Mouse (Mus musculus) liver, adult 2 months (tissue): ENCODE measurements at regions not wholly inside any gene's neighbourhood (a gene's known extent, or its start where the extent isn't known, plus 50 kb on each side); places are given as distances from the start of the nearest gene placed in this dataset.

ENCODE experiments used
- DNase-seq: peaks from one replicate; pipeline ENCODE4 v3.0.0-alpha.2; 2011; ENCODE audit warnings: low read depth, low spot score; ENCODE audit errors: extremely low read depth
- H3K27ac ChIP-seq: fragments of 200-500 bp; replicated peaks from 2 replicates; pipeline ENCODE4 v1.5.1; 2012; ENCODE audit warnings: low read depth, mild to moderate bottlenecking, control low read depth, inconsistent platforms, low read length; ENCODE audit not compliant: insufficient read depth
- H3K27me3 ChIP-seq: fragments of 200-500 bp; 2 replicates; pipeline ENCODE4 v1.6.1; 2012; ENCODE audit warnings: mild to moderate bottlenecking, moderate library complexity, low read length, inconsistent platforms; ENCODE audit not compliant: control insufficient read depth, insufficient read depth
- H3K36me3 ChIP-seq: fragments of 200-500 bp; 2 replicates; pipeline ENCODE4 v1.6.1; 2012; ENCODE audit warnings: low read length, inconsistent platforms; ENCODE audit not compliant: control insufficient read depth, insufficient read depth
- H3K4me1 ChIP-seq: fragments of 200-500 bp; 2 replicates; pipeline ENCODE4 v1.6.1; 2011; ENCODE audit warnings: low read length; ENCODE audit not compliant: control insufficient read depth, insufficient read depth
- H3K4me3 ChIP-seq: fragments of 200-500 bp; 2 replicates; pipeline ENCODE4 v1.5.1; 2011; ENCODE audit warnings: low read depth, mild to moderate bottlenecking, control low read depth, low read length, moderate library complexity; ENCODE audit not compliant: insufficient read depth
- H3K79me2 ChIP-seq: fragments of 200-500 bp; 2 replicates; pipeline ENCODE4 v1.6.1; 2012; ENCODE audit warnings: inconsistent platforms, mild to moderate bottlenecking, low read length, moderate library complexity; ENCODE audit not compliant: control insufficient read depth, insufficient read depth
- H3K9ac ChIP-seq: fragments of 200-500 bp; 2 replicates; pipeline ENCODE4 v1.6.1; 2012; ENCODE audit warnings: low read depth, mild to moderate bottlenecking, control low read depth, inconsistent platforms, low read length
- CTCF ChIP-seq: fragments of 200-500 bp; IDR thresholded peaks from 2 replicates; pipeline ENCODE4 v1.5.1; 2011; ENCODE audit warnings: low read depth, low read length, control low read depth
- POLR2A ChIP-seq: fragments of 200-500 bp; IDR thresholded peaks from 2 replicates; pipeline ENCODE4 v1.6.1; 2011; ENCODE audit warnings: low read length, control low read depth; ENCODE audit not compliant: insufficient read depth; ENCODE audit errors: extremely low read depth
- WGBS: fragments of 180-500 bp; shearing (Covaris S2); methylation state at CpG from one replicate; pipeline ENCODE4 v1.1.7; 2018; 5-methylcytosine and 5-hydroxymethylcytosine counted together

- no peak overlapping the region for H3K4me3 ChIP-seq
- H3K27ac ChIP-seq, result no peak overlapping the region
- TF ChIP-seq CTCF (no peak), POLR2A (no peak)
- H3K36me3 ChIP-seq, result no peaks in the 10 kb centered on the region
- no peak for DNase-seq
- 47% methylated on average over 2 of the region's 2 CpGs for WGBS
- H3K79me2 ChIP-seq, result no peaks in the 10 kb centered on the region
- no peaks in the 10 kb centered on the region for H3K27me3 ChIP-seq
- no peak overlapping the region for H3K9ac ChIP-seq
- no peaks in the 10 kb centered on the region for H3K4me1 ChIP-seq
Measured at GRCm38 (mm10) chr1:41960982-41961381, 734.6 kb upstream of the Pou3f3 start.

- WGBS, result 83% methylated on average over 5 of the region's 5 CpGs
- no peaks in the 10 kb centered on the region for H3K36me3 ChIP-seq
- TF ChIP-seq CTCF, result no peak
- TF ChIP-seq POLR2A, result no peak
- H3K9ac ChIP-seq, result no peak overlapping the region
- H3K27me3 ChIP-seq, result no peaks in the 10 kb centered on the region
- no peaks in the 10 kb centered on the region for H3K4me1 ChIP-seq
- no peaks in the 10 kb centered on the region for H3K79me2 ChIP-seq
- H3K27ac ChIP-seq, result no peak overlapping the region
- no peak for DNase-seq
- H3K4me3 ChIP-seq, result no peak overlapping the region
Measured at GRCm38 (mm10) chr1:41981545-41981944, 714.0 kb upstream of the Pou3f3 start.

- WGBS, result 81% methylated on average over 6 of the region's 6 CpGs
- Histone ChIP-seq H3K4me1 (no peaks in the 10 kb centered on the region), H3K27ac (no peak overlapping the region), H3K36me3 (no peaks in the 10 kb centered on the region), H3K4me3 (no peak overlapping the region), H3K9ac (no peak overlapping the region), H3K27me3 (no peaks in the 10 kb centered on the region), H3K79me2 (no peaks in the 10 kb centered on the region)
- DNase-seq, result no peak
- TF ChIP-seq CTCF (no peak), POLR2A (no peak)
Measured at GRCm38 (mm10) chr1:42006235-42006634, 689.3 kb upstream of the Pou3f3 start.

GRCm38 (mm10) chr1:42008046-42008445, 687.5 kb upstream of the Pou3f3 start:
- no peaks in the 10 kb centered on the region for H3K79me2 ChIP-seq
- no peak overlapping the region for H3K9ac ChIP-seq
- no peaks in the 10 kb centered on the region for H3K4me1 ChIP-seq
- no peaks in the 10 kb centered on the region for H3K36me3 ChIP-seq
- TF ChIP-seq POLR2A (no peak), CTCF (no peak)
- no peak overlapping the region for H3K4me3 ChIP-seq
- WGBS, result 89% methylated on average over 3 of the region's 3 CpGs
- no peak overlapping the region for H3K27ac ChIP-seq
- DNase-seq, result no peak
- H3K27me3 ChIP-seq, result no peaks in the 10 kb centered on the region

GRCm38 (mm10) chr1:42012911-42013310, 682.7 kb upstream of the Pou3f3 start:
- Histone ChIP-seq H3K27me3 (no peaks in the 10 kb centered on the region), H3K79me2 (no peaks in the 10 kb centered on the region), H3K4me3 (no peak overlapping the region), H3K36me3 (no peaks in the 10 kb centered on the region), H3K4me1 (no peaks in the 10 kb centered on the region), H3K9ac (no peak overlapping the region), H3K27ac (no peak overlapping the region)
- no peak for DNase-seq
- 85% methylated on average over 3 of the region's 3 CpGs for WGBS
- TF ChIP-seq CTCF (no peak), POLR2A (no peak)

- no peak overlapping the region for H3K9ac ChIP-seq
- H3K79me2 ChIP-seq, result no peaks in the 10 kb centered on the region
- H3K4me1 ChIP-seq, result no peaks in the 10 kb centered on the region
- TF ChIP-seq POLR2A, result no peak
- no peak for TF ChIP-seq CTCF
- DNase-seq, result no peak
- no peaks in the 10 kb centered on the region for H3K36me3 ChIP-seq
- WGBS, result 75% methylated on average over 2 of the region's 2 CpGs
- H3K27ac ChIP-seq, result no peak overlapping the region
- H3K4me3 ChIP-seq, result no peak overlapping the region
- H3K27me3 ChIP-seq, result no peaks in the 10 kb centered on the region
Measured at GRCm38 (mm10) chr1:42018966-42019365, 676.6 kb upstream of the Pou3f3 start.
